Mouse (Mus musculus): Measurements from ENCODE around the gene Calhm4. TPM values are rescaled to one million over a fixed set of nuclear protein-coding genes. Genes with fewer than 3 reads are reported as not detected.

Gene Calhm4
- polyA plus RNA-seq (2015; fragmentation: Nextera tagmentation; extraction: Ambion mirVana): 0.07 TPM in 1 of 2 replicates, not detected in the other

- H3K4me1 ChIP-seq: no peaks in the 10 kb centered on the region
- no peak for ATAC-seq (ENCODE audit: insufficient number of reproducible peaks, insufficient read depth, low FRiP score, low TSS enrichment, low read depth)
- no peak within 1 kb of the TSS for H3K4me3 ChIP-seq
- no peaks in the 10 kb centered on the region for H3K9me3 ChIP-seq
- WGBS: 81% methylated on average over 5 of the region's 5 CpGs
- no peaks in the 10 kb centered on the region for H3K36me3 ChIP-seq
- no peaks in the 10 kb centered on the region for H3K27me3 ChIP-seq
- H3K27ac ChIP-seq: no peak within 1 kb of the TSS
- no peak within 1 kb of the TSS for H3K4me2 ChIP-seq
- no peak within 1 kb of the TSS for H3K9ac ChIP-seq
Observed at GRCm38 (mm10) chr10:34044210-34044609, at the start of gene Calhm4. Calhm4 (minus strand) TSS chr10:34044310.

- Histone ChIP-seq H3K9me3 (no peaks in the 10 kb centered on the region), H3K4me1 (peaks cover 18% of the 10 kb centered on the region), H3K36me3 (no peaks in the 10 kb centered on the region), H3K27ac (no peak overlapping the region), H3K4me3 (no peak overlapping the region), H3K9ac (no peak overlapping the region), H3K27me3 (no peaks in the 10 kb centered on the region), H3K4me2 (no peak overlapping the region)
- WGBS: 79% methylated on average over 5 of the region's 5 CpGs
- ATAC-seq (ENCODE audit: insufficient number of reproducible peaks, insufficient read depth, low FRiP score, low TSS enrichment, low read depth): no peak
Observed at GRCm38 (mm10) chr10:34091888-34092287, 47.8 kb upstream of the Calhm4 start.

- no peak overlapping the region for H3K4me2 ChIP-seq
- H3K36me3 ChIP-seq: no peaks in the 10 kb centered on the region
- H3K9ac ChIP-seq: no peak overlapping the region
- H3K27ac ChIP-seq: no peak overlapping the region
- no peak overlapping the region for H3K4me3 ChIP-seq
- no peaks in the 10 kb centered on the region for H3K9me3 ChIP-seq
- no peaks in the 10 kb centered on the region for H3K27me3 ChIP-seq
- WGBS: 88% methylated on average over 1 of the region's 1 CpGs
- ATAC-seq (ENCODE audit: insufficient number of reproducible peaks, insufficient read depth, low FRiP score, low TSS enrichment, low read depth): no peak
- peaks cover 10% of the 10 kb centered on the region; the same call in 1 of the 2 replicates for H3K4me1 ChIP-seq
Observed at GRCm38 (mm10) chr10:34090481-34090880, 46.4 kb upstream of the Calhm4 start.

GRCm38 (mm10) chr10:34089517-34089916 is 45.4 kb upstream of the Calhm4 start:
- Histone ChIP-seq H3K4me1 (peaks cover 3% of the 10 kb centered on the region; the same call in 1 of the 2 replicates), H3K9me3 (no peaks in the 10 kb centered on the region), H3K4me3 (no peak overlapping the region), H3K27ac (no peak overlapping the region), H3K36me3 (no peaks in the 10 kb centered on the region), H3K4me2 (no peak overlapping the region), H3K9ac (no peak overlapping the region), H3K27me3 (no peaks in the 10 kb centered on the region)
- WGBS: 51% methylated on average over 3 of the region's 3 CpGs
- ATAC-seq (ENCODE audit: insufficient number of reproducible peaks, insufficient read depth, low FRiP score, low TSS enrichment, low read depth): no peak

- Histone ChIP-seq H3K4me3 (no peak overlapping the region), H3K27me3 (no peaks in the 10 kb centered on the region), H3K4me2 (no peak overlapping the region), H3K27ac (no peak overlapping the region), H3K9me3 (no peaks in the 10 kb centered on the region), H3K36me3 (no peaks in the 10 kb centered on the region), H3K4me1 (no peaks in the 10 kb centered on the region), H3K9ac (no peak overlapping the region)
- WGBS: 73% methylated on average over 2 of the region's 2 CpGs
- ATAC-seq (ENCODE audit: insufficient number of reproducible peaks, insufficient read depth, low FRiP score, low TSS enrichment, low read depth): no peak
Observed at GRCm38 (mm10) chr10:34088515-34088914, 44.4 kb upstream of the Calhm4 start.

- WGBS: 98% methylated on average over 1 of the region's 1 CpGs
- no peaks in the 10 kb centered on the region for H3K27me3 ChIP-seq
- ATAC-seq (ENCODE audit: insufficient number of reproducible peaks, insufficient read depth, low FRiP score, low TSS enrichment, low read depth): no peak
Observed at GRCm38 (mm10) chr10:34086514-34086913, 42.4 kb upstream of the Calhm4 start.

GRCm38 (mm10) chr10:34074522-34075200 is 30.6 kb upstream of the Calhm4 start:
- Histone ChIP-seq H3K27ac (no peak overlapping the region), H3K9me3 (no peaks in the 10 kb centered on the region), H3K4me1 (no peaks in the 10 kb centered on the region), H3K4me2 (no peak overlapping the region), H3K27me3 (no peaks in the 10 kb centered on the region), H3K9ac (no peak overlapping the region), H3K4me3 (no peak overlapping the region), H3K36me3 (no peaks in the 10 kb centered on the region)
- no peak for ATAC-seq (ENCODE audit: insufficient number of reproducible peaks, insufficient read depth, low FRiP score, low TSS enrichment, low read depth)
- 82% methylated on average over 5 of the region's 5 CpGs for WGBS

More at GRCm38 (mm10) chr10:34086514-34086913, 42.4 kb upstream of the Calhm4 start:
- H3K36me3 ChIP-seq: no peaks in the 10 kb centered on the region
- no peak overlapping the region for H3K4me3 ChIP-seq
- H3K4me2 ChIP-seq: no peak overlapping the region
- H3K9me3 ChIP-seq: no peaks in the 10 kb centered on the region
- no peak overlapping the region for H3K9ac ChIP-seq
- no peak overlapping the region for H3K27ac ChIP-seq
- no peaks in the 10 kb centered on the region for H3K4me1 ChIP-seq

- no peak for ATAC-seq (ENCODE audit: insufficient number of reproducible peaks, insufficient read depth, low FRiP score, low TSS enrichment, low read depth)
- no peaks in the 10 kb centered on the region for H3K36me3 ChIP-seq
- no peaks in the 10 kb centered on the region for H3K27me3 ChIP-seq
- no peak overlapping the region for H3K27ac ChIP-seq
- no peaks in the 10 kb centered on the region for H3K9me3 ChIP-seq
- 41% methylated on average over 2 of the region's 2 CpGs for WGBS
- no peak overlapping the region for H3K4me2 ChIP-seq
- H3K9ac ChIP-seq: no peak overlapping the region
- H3K4me3 ChIP-seq: no peak overlapping the region
- H3K4me1 ChIP-seq: no peaks in the 10 kb centered on the region
Observed at GRCm38 (mm10) chr10:34071650-34072049, 27.5 kb upstream of the Calhm4 start.

- no peak for ATAC-seq (ENCODE audit: insufficient number of reproducible peaks, insufficient read depth, low FRiP score, low TSS enrichment, low read depth)
- Histone ChIP-seq H3K4me1 (no peaks in the 10 kb centered on the region), H3K36me3 (no peaks in the 10 kb centered on the region), H3K27ac (no peak overlapping the region), H3K4me3 (no peak overlapping the region), H3K27me3 (no peaks in the 10 kb centered on the region), H3K4me2 (no peak overlapping the region), H3K9me3 (no peaks in the 10 kb centered on the region), H3K9ac (no peak overlapping the region)
- WGBS: 45% methylated on average over 5 of the region's 5 CpGs
Observed at GRCm38 (mm10) chr10:34070999-34071492, 26.9 kb upstream of the Calhm4 start.

GRCm38 (mm10) chr10:34069606-34070005 is 25.5 kb upstream of the Calhm4 start:
- Histone ChIP-seq H3K27me3 (no peaks in the 10 kb centered on the region), H3K27ac (no peak overlapping the region), H3K4me2 (no peak overlapping the region), H3K36me3 (no peaks in the 10 kb centered on the region), H3K9ac (no peak overlapping the region), H3K4me3 (no peak overlapping the region), H3K4me1 (no peaks in the 10 kb centered on the region), H3K9me3 (no peaks in the 10 kb centered on the region)
- 58% methylated on average over 1 of the region's 1 CpGs for WGBS
- no peak for ATAC-seq (ENCODE audit: insufficient number of reproducible peaks, insufficient read depth, low FRiP score, low TSS enrichment, low read depth)

- no peak overlapping the region for H3K4me3 ChIP-seq
- ATAC-seq (ENCODE audit: insufficient number of reproducible peaks, insufficient read depth, low FRiP score, low TSS enrichment, low read depth): no peak
Observed at GRCm38 (mm10) chr10:34066591-34066990, 22.5 kb upstream of the Calhm4 start.

GRCm38 (mm10) chr10:34053987-34054386 is 9.9 kb upstream of the Calhm4 start:
- Histone ChIP-seq H3K27me3 (no peaks in the 10 kb centered on the region), H3K27ac (no peak overlapping the region), H3K9ac (no peak overlapping the region), H3K36me3 (no peaks in the 10 kb centered on the region), H3K4me3 (no peak overlapping the region), H3K9me3 (no peaks in the 10 kb centered on the region), H3K4me1 (no peaks in the 10 kb centered on the region), H3K4me2 (no peak overlapping the region)
- no peak for ATAC-seq (ENCODE audit: insufficient number of reproducible peaks, insufficient read depth, low FRiP score, low TSS enrichment, low read depth)
- 87% methylated on average over 2 of the region's 2 CpGs for WGBS

More at GRCm38 (mm10) chr10:34066591-34066990, 22.5 kb upstream of the Calhm4 start:
- H3K27ac ChIP-seq: no peak overlapping the region
- H3K27me3 ChIP-seq: no peaks in the 10 kb centered on the region
- H3K4me1 ChIP-seq: no peaks in the 10 kb centered on the region
- H3K9ac ChIP-seq: no peak overlapping the region
- H3K36me3 ChIP-seq: no peaks in the 10 kb centered on the region
- no peak overlapping the region for H3K4me2 ChIP-seq
- no peaks in the 10 kb centered on the region for H3K9me3 ChIP-seq
- 54% methylated on average over 3 of the region's 3 CpGs for WGBS

All from embryonic facial prominence, embryonic 13.5 days (tissue).